Mouse (Mus musculus): ENCODE measurements around the gene Spaca3.

Spaca3 gene

GRCm38 (mm10) chr11:80868039-80868438, 9.9 kb downstream of the Spaca3 start:
- no peak for DNase-seq (ENCODE audit: low read depth, low spot score)

GRCm38 (mm10) chr11:80872509-80873474, 14.6 kb downstream of the Spaca3 start:
- peak; percentile 83 for DNase-seq (ENCODE audit: low read depth, low spot score)

GRCm38 (mm10) chr11:80877131-80877651, 19.0 kb downstream of the Spaca3 start:
- no peak for DNase-seq (ENCODE audit: low read depth, low spot score)

- no peak for DNase-seq (ENCODE audit: low read depth, low spot score)
Measured at GRCm38 (mm10) chr11:80878026-80878425, 19.9 kb downstream of the Spaca3 start.

GRCm38 (mm10) chr11:80882229-80882810, 24.2 kb downstream of the Spaca3 start:
- no peak for DNase-seq (ENCODE audit: low read depth, low spot score)

- DNase-seq (ENCODE audit: low read depth, low spot score), result no peak
Measured at GRCm38 (mm10) chr11:80884521-80885231, 26.5 kb downstream of the Spaca3 start.

GRCm38 (mm10) chr11:80886365-80886764, 28.2 kb downstream of the Spaca3 start:
- DNase-seq (ENCODE audit: low read depth, low spot score), result no peak

GRCm38 (mm10) chr11:80887021-80887420, 28.9 kb downstream of the Spaca3 start:
- no peak for DNase-seq (ENCODE audit: low read depth, low spot score)

GRCm38 (mm10) chr11:80889336-80890063, 31.3 kb downstream of the Spaca3 start:
- DNase-seq (ENCODE audit: low read depth, low spot score), result peak; percentile 89

GRCm38 (mm10) chr11:80895853-80896252, 37.7 kb downstream of the Spaca3 start:
- no peak for DNase-seq (ENCODE audit: low read depth, low spot score)

GRCm38 (mm10) chr11:80900555-80900954, 42.4 kb downstream of the Spaca3 start:
- DNase-seq (ENCODE audit: low read depth, low spot score), result no peak

GRCm38 (mm10) chr11:80902664-80903063, 44.5 kb downstream of the Spaca3 start:
- DNase-seq (ENCODE audit: low read depth, low spot score), result no peak

GRCm38 (mm10) chr11:80903426-80903825, 45.3 kb downstream of the Spaca3 start:
- no peak for DNase-seq (ENCODE audit: low read depth, low spot score)

- no peak for DNase-seq (ENCODE audit: low read depth, low spot score)
Measured at GRCm38 (mm10) chr11:80904559-80904958, 46.4 kb downstream of the Spaca3 start.

- peak; percentile 57 for DNase-seq (ENCODE audit: low read depth, low spot score)
Measured at GRCm38 (mm10) chr11:80906456-80906855, 48.3 kb downstream of the Spaca3 start.

GRCm38 (mm10) chr11:80907820-80908219, 49.7 kb downstream of the Spaca3 start:
- DNase-seq (ENCODE audit: low read depth, low spot score), result no peak

- DNase-seq (ENCODE audit: low read depth, low spot score), result no peak
Measured at GRCm38 (mm10) chr11:80912721-80913120, 54.6 kb downstream of the Spaca3 start.

GRCm38 (mm10) chr11:80913408-80914024, 55.4 kb downstream of the Spaca3 start:
- no peak for DNase-seq (ENCODE audit: low read depth, low spot score)
